Mouse (Mus musculus): ENCODE measurements around the gene Mul1.

DNA sequence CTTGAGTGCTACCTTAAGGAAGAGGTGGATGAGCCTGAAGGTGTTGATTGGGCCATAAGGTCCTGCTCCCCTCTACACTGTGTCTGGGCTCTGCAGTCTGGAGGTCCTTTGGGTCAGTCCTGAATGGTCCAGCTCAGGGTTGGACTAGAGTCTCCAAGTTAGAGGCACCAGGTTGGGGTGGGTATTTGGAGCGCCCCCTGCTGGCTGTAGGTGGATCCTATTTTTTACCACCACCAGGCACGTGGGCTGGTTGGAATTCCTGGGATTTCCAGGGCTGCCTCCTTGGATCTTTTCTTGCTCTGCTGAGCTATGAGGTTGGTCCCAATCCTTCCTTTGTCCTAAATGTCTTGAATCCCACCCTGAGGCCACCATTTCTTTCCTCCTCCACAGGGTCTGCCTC is 29.7 kb upstream of the Mul1 start:
- TF ChIP-seq POLR2A (IDR thresholded peaks at IDR 0.05; ENCODE audit: low read depth, low read length) (no peak), CTCF (IDR thresholded peaks at IDR 0.05; ENCODE audit: extremely low read depth, insufficient read length, insufficient replicate concordance, low read depth, low read length) (peak; percentile 88; the same call in 1 of the 2 replicates)

All from small intestine, adult 2 months (tissue).